Mouse (Mus musculus): Measurements from ENCODE around the gene Litaf. TPM values are rescaled to one million over a fixed set of nuclear protein-coding genes. Genes with fewer than 3 reads are reported as not detected.
"Not testable (repeated sequence)": the region's sequence is repeated elsewhere in the genome, so short reads cannot be mapped to it uniquely, and the experiment has no call there.

Litaf gene
- polyA plus RNA-seq, 1 experiment from 2014 or later: 66.8 TPM

- Histone ChIP-seq H3K9ac (no peak overlapping the region), H3K27me3 (no peaks in the 10 kb centered on the region), H3K4me2 (no peak overlapping the region), H3K4me1 (replicated peaks) (peaks cover 24% of the 10 kb centered on the region), H3K36me3 (peaks cover 8% of the 10 kb centered on the region; the same call in 1 of the 2 replicates), H3K27ac (no peak overlapping the region), H3K4me3 (no peak overlapping the region), H3K9me3 (replicated peaks) (no peaks in the 10 kb centered on the region)
- WGBS: 59% methylated on average over 5 of the region's 5 CpGs
- ATAC-seq (replicated peaks; ENCODE audit: insufficient number of reproducible peaks, insufficient read depth, low FRiP score, low read depth): no peak
Observed at GRCm38 (mm10) chr16:10969342-10969741, 96.6 kb downstream of the Litaf start.

DNA sequence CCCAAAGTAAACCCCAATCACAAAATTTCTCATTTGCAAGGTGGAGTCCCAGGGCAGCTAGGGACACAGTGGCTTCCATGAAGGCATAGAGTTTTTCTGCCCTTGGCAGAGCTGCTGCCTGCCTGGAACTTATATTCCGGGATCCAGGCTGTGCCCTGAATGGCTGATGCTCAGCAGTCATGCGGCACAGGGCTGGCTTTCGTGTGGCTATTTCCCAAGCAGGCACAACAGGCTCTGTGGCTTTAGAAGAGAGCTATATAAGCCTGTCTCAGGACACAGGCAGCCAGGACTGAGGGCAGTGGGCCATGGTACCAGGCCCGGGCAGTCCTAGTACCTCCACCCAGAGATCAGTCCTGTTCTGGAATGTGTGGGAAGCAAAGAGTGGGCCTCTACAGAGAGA, 97.7 kb downstream of the Litaf start:
- Histone ChIP-seq H3K9me3 (replicated peaks) (no peaks in the 10 kb centered on the region), H3K27me3 (no peaks in the 10 kb centered on the region), H3K36me3 (peaks cover 16% of the 10 kb centered on the region; the same call in 1 of the 2 replicates), H3K9ac (no peak overlapping the region), H3K27ac (no peak overlapping the region), H3K4me1 (replicated peaks) (peaks cover 24% of the 10 kb centered on the region), H3K4me2 (no peak overlapping the region), H3K4me3 (no peak overlapping the region)
- WGBS: 80% methylated on average over 4 of the region's 4 CpGs
- no peak for ATAC-seq (replicated peaks; ENCODE audit: insufficient number of reproducible peaks, insufficient read depth, low FRiP score, low read depth)

DNA sequence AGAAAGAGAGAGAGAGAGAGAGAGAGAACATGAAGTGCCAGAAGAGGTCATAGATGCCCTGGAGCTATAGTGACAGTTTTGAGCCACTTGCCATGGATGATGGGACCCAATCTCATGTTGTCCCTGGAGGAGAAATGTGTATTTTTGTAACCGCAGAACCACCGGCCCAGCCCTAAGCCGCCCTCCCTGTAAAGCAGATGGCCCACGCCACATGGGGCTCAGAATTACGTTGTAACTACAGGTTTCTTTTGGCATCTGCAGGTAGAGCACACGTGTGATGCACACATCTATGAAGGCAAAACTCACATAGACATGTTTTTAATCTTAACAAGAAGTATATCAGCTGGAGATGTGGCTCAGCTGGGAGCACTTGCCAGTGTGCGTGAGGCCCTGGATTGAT, 98.2 kb downstream of the Litaf start:
- Histone ChIP-seq H3K9ac (no peak overlapping the region), H3K4me2 (no peak overlapping the region), H3K27me3 (no peaks in the 10 kb centered on the region), H3K36me3 (peaks cover 20% of the 10 kb centered on the region; the same call in 1 of the 2 replicates), H3K4me1 (replicated peaks) (peaks cover 24% of the 10 kb centered on the region), H3K27ac (no peak overlapping the region), H3K9me3 (replicated peaks) (no peaks in the 10 kb centered on the region), H3K4me3 (no peak overlapping the region)
- WGBS: 85% methylated on average over 7 of the region's 7 CpGs
- ATAC-seq (replicated peaks; ENCODE audit: insufficient number of reproducible peaks, insufficient read depth, low FRiP score, low read depth): no peak

- 80% methylated on average over 6 of the region's 6 CpGs for WGBS
Observed at GRCm38 (mm10) chr16:10967013-10967412, 98.9 kb downstream of the Litaf start.

DNA sequence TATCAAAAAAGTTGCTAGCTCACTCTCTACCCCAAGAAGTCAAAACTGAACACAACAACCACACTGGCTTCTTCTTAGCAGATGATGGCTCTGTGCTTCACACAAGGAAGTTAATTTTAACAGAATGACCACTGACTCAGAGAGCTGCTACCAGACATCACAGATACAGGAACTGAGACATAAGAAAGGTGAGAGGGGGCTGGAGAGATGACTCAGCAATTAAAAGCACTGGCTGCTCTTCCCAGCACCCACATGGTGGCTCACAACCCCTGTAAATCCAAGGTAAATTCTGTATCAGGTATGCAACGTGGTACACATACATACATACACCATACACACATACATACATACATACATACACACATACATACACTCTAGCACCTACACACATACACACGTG, 100.9 kb downstream of the Litaf start:
- Histone ChIP-seq H3K27me3 (no peaks in the 10 kb centered on the region), H3K4me2 (no peak overlapping the region), H3K4me3 (no peak overlapping the region), H3K4me1 (replicated peaks) (peaks cover 20% of the 10 kb centered on the region), H3K36me3 (peaks cover 33% of the 10 kb centered on the region; the same call in 1 of the 2 replicates), H3K27ac (no peak overlapping the region), H3K9me3 (replicated peaks) (no peaks in the 10 kb centered on the region), H3K9ac (no peak overlapping the region)
- 83% methylated on average over 2 of the region's 2 CpGs for WGBS
- no peak for ATAC-seq (replicated peaks; ENCODE audit: insufficient number of reproducible peaks, insufficient read depth, low FRiP score, low read depth)

More at GRCm38 (mm10) chr16:10967013-10967412, 98.9 kb downstream of the Litaf start:
- Histone ChIP-seq H3K4me3 (no peak overlapping the region), H3K27me3 (no peaks in the 10 kb centered on the region), H3K4me2 (no peak overlapping the region), H3K9me3 (replicated peaks) (no peaks in the 10 kb centered on the region), H3K9ac (no peak overlapping the region), H3K27ac (no peak overlapping the region), H3K4me1 (replicated peaks) (peaks cover 20% of the 10 kb centered on the region), H3K36me3 (peaks cover 25% of the 10 kb centered on the region; the same call in 1 of the 2 replicates)
- no peak for ATAC-seq (replicated peaks; ENCODE audit: insufficient number of reproducible peaks, insufficient read depth, low FRiP score, low read depth)

DNA sequence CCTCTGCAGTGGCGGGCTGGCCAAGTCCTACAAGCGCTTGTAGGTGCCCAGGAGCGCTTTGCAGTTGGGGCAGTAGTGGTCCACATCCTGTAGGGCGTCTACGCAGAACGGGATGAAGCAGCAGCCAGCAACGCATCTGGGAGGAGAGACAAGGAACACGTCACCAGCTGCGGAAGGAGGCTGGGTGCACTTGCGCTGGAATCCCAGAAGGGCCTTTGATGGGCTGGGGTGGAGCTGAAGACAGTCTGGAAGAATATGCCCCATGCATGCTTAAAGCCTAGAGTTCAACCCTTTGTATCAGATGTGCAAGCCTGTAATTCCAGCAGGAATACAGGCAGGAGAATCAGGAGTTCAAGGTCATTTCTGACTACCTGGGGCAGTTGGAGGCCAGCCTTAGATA, 105.0 kb downstream of the Litaf start:
- no peak for ATAC-seq (replicated peaks; ENCODE audit: insufficient number of reproducible peaks, insufficient read depth, low FRiP score, low read depth)
- Histone ChIP-seq H3K4me3 (no peak overlapping the region), H3K4me1 (replicated peaks) (peaks cover 8% of the 10 kb centered on the region; the same call in 1 of the 2 replicates), H3K4me2 (no peak overlapping the region), H3K36me3 (peaks cover 34% of the 10 kb centered on the region; the same call in 1 of the 2 replicates), H3K27me3 (no peaks in the 10 kb centered on the region), H3K27ac (no peak overlapping the region), H3K9me3 (replicated peaks) (no peaks in the 10 kb centered on the region), H3K9ac (no peak overlapping the region)
- WGBS: 87% methylated on average over 10 of the region's 10 CpGs

DNA sequence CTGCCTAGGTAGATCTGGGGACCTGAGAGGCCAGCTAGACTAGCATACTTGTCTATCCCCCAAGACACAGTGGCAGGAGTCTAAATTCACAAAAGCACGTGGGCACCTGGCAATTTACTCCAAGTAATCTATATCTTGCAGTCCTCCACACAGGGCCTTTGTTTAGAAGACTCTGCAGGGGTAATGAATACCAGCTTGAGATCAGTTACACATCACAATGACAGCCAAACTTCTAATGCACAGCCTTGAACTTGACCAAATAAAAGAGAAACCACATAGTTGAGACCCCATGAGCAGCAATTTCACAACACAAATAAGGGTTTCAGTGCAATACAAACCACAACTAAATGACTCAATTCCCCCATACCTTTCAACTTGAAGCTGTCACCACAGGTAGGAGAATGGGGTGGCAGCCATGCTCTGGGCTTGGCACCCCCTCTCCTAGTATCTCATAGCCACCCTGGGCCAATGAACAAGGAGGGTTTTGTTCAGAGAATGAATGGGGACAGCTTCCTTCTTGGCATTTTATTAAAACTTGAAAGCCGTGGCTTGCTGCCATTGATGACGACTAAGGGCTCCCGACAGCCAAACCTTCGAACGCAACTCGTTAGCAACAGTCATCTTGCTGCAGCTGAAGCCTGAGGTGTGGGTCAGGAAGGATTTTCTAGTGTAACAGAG, 107.1 kb downstream of the Litaf start:
- 75% methylated on average over 7 of the region's 7 CpGs for WGBS
- peaks cover 25% of the 10 kb centered on the region; the same call in 1 of the 2 replicates for H3K36me3 ChIP-seq
- no peak overlapping the region for H3K4me3 ChIP-seq
- H3K27me3 ChIP-seq: no peaks in the 10 kb centered on the region
- no peaks in the 10 kb centered on the region for H3K9me3 ChIP-seq (replicated peaks)
- H3K27ac ChIP-seq: no peak overlapping the region
- no peak overlapping the region for H3K9ac ChIP-seq
- no peak overlapping the region for H3K4me2 ChIP-seq
- peaks cover 8% of the 10 kb centered on the region; the same call in 1 of the 2 replicates for H3K4me1 ChIP-seq (replicated peaks)
- ATAC-seq (replicated peaks; ENCODE audit: insufficient number of reproducible peaks, insufficient read depth, low FRiP score, low read depth): no peak

DNA sequence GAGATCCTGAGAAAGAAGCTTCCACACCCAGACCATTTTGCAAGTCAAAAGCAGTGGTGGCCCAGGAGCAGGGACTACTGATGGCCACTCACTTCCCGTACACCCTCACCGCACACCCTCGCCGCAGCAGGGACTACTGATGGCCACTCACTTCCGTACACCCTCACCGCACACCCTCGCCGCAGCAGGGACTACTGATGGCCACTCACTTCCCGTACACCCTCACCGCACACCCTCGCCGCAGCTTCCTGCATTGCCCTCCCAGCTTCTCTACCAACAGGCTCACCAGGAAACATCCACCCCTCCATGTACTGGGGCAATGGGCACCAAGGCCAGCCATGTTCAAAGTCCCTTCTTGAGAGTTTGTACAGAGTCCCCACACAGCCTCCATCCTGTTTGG, 107.7 kb downstream of the Litaf start:
- not testable (repeated sequence) for H3K4me2 ChIP-seq; H3K27ac ChIP-seq; H3K9ac ChIP-seq; H3K4me3 ChIP-seq; H3K4me1 ChIP-seq (replicated peaks); H3K27me3 ChIP-seq; ATAC-seq (replicated peaks; ENCODE audit: insufficient number of reproducible peaks, insufficient read depth, low FRiP score, low read depth); H3K9me3 ChIP-seq (replicated peaks)
- 95% methylated on average over 12 of the region's 12 CpGs for WGBS
- H3K36me3 ChIP-seq: peaks cover 21% of the 10 kb centered on the region; the same call in 1 of the 2 replicates

GRCm38 (mm10) chr16:10957794-10958193, 108.2 kb downstream of the Litaf start:
- no peaks in the 10 kb centered on the region for H3K9me3 ChIP-seq (replicated peaks)
- no peak overlapping the region for H3K27ac ChIP-seq
- H3K4me3 ChIP-seq: no peak overlapping the region
- no peak overlapping the region for H3K9ac ChIP-seq
- H3K4me2 ChIP-seq: no peak overlapping the region
- ATAC-seq (replicated peaks; ENCODE audit: insufficient number of reproducible peaks, insufficient read depth, low FRiP score, low read depth): no peak
- H3K27me3 ChIP-seq: no peaks in the 10 kb centered on the region
- 81% methylated on average over 3 of the region's 3 CpGs for WGBS
- H3K4me1 ChIP-seq (replicated peaks): peaks cover 8% of the 10 kb centered on the region; the same call in 1 of the 2 replicates
- peaks cover 17% of the 10 kb centered on the region; the same call in 1 of the 2 replicates for H3K36me3 ChIP-seq

- peaks cover 8% of the 10 kb centered on the region; the same call in 1 of the 2 replicates for H3K4me1 ChIP-seq (replicated peaks)
- no peak overlapping the region for H3K4me3 ChIP-seq
- H3K9ac ChIP-seq: no peak overlapping the region
- H3K36me3 ChIP-seq: peaks cover 13% of the 10 kb centered on the region; the same call in 1 of the 2 replicates
- whole genome bisulfite sequencing: 82% methylated on average over 8 of the region's 8 CpGs
- H3K4me2 ChIP-seq: no peak overlapping the region
- no peak for ATAC-seq (replicated peaks; ENCODE audit: insufficient number of reproducible peaks, insufficient read depth, low FRiP score, low read depth)
- H3K27me3 ChIP-seq: no peaks in the 10 kb centered on the region
- no peaks in the 10 kb centered on the region for H3K9me3 ChIP-seq (replicated peaks)
- no peak overlapping the region for H3K27ac ChIP-seq
Observed at GRCm38 (mm10) chr16:10956938-10957685, 108.8 kb downstream of the Litaf start.

DNA sequence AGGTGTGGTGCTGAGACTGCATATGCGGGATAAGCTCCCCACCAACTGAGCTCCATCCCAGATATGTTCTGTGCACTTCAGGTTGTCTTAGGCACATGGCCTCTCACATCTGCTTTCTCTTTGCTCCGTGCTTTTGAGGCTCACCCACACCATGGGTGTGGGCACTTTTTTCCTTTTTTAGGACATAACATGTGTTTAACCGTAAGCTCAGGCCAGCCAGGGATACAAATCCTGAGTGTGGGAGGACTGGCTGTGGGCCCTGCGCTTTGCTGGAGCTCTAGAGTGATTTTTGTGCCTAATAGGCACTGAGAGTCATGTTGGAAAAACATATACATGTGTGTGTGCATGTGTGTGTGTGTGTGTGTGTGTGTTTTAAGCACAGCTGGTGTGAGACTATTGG, 110.9 kb downstream of the Litaf start:
- no peaks in the 10 kb centered on the region for H3K27me3 ChIP-seq
- 73% methylated on average over 4 of the region's 4 CpGs for WGBS
- H3K9me3 ChIP-seq (replicated peaks): no peaks in the 10 kb centered on the region
- H3K4me2 ChIP-seq: no peak overlapping the region
- H3K4me1 ChIP-seq (replicated peaks): peaks cover 11% of the 10 kb centered on the region; the same call in 1 of the 2 replicates
- no peak overlapping the region for H3K4me3 ChIP-seq
- 0 out of 2 replicates have a peak, but pooled peaks cover 3% of the 10 kb centered on the region for H3K36me3 ChIP-seq
- H3K9ac ChIP-seq: no peak overlapping the region
- no peak for ATAC-seq (replicated peaks; ENCODE audit: insufficient number of reproducible peaks, insufficient read depth, low FRiP score, low read depth)
- no peak overlapping the region for H3K27ac ChIP-seq
